Mouse (Mus musculus): ENCODE data around the gene Cntln.

Gene Cntln

GRCm38 (mm10) chr4:84884111-84884538, at the start of gene Cntln:
TSS of gene Cntln (plus strand) at chr4:84884309.
- peak; percentile 94 for DNase-seq

GRCm38 (mm10) chr4:84836979-84837378, 47.1 kb upstream of the Cntln start:
- peak; percentile 70 for DNase-seq

DNA sequence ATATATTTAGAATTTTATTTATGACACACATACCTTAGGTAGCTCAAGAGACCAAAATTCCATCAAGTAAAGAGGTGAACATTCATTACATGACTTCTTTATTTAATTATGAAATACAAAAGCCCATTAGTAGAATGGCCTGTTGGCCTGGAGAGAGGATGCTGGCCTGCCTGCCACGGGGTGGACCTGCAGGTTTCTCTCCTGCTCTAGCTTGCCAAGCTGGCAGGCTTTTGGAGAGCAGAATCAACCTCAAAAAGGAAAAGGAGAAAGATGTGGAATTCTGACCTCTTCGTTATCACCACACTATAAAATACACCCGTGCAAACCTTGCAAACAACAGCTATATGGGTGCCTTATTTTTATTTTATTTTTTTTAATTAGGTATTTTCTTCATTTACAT, 45.6 kb upstream of the Cntln start:
- no peak for DNase-seq

GRCm38 (mm10) chr4:84839466-84839865, 44.6 kb upstream of the Cntln start:
- DNase-seq: no peak

DNA sequence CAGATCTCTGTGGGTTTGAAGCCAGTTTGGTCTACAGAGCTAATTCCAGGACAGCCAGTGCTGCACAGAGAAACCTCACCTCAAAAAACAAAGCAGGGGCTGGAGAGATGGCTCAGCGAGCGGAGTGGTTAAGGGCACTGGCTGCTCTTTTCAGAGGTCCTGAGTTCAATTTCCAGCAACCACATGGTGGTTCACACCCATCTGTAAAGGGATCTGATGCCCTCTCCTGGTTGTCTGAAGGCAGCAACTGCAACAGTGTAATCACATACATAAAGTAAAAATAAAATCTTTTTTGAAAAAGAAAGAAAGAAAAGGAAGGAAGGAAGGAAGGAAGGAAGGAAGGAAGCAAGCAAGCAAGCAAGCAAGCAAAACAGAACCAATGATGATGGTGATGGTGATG, 26.5 kb upstream of the Cntln start:
- DNase-seq: no peak

GRCm38 (mm10) chr4:84876347-84876746, 7.8 kb upstream of the Cntln start:
- peak; percentile 55 for DNase-seq

GRCm38 (mm10) chr4:84883646-84884045, 463 bp upstream of the Cntln start:
- DNase-seq: no peak

- peak; percentile 74 for DNase-seq
These were observed 596 bp downstream of the Cntln start for GRCm38 (mm10) chr4:84884539-84885270.

DNA sequence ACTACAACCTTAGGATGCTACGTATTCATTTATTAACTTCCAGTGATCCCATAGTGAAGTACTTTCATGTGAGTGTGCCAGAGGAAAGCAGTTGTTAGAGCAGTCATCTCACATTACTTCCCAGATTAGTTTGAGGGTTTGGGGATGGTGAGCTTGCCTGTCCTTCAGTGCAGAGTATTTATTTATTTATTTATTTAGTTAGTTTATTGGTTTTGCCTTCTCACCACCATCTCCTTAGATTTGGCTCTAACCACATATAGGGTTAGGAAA, 1.1 kb downstream of the Cntln start:
- DNase-seq: no peak

DNA sequence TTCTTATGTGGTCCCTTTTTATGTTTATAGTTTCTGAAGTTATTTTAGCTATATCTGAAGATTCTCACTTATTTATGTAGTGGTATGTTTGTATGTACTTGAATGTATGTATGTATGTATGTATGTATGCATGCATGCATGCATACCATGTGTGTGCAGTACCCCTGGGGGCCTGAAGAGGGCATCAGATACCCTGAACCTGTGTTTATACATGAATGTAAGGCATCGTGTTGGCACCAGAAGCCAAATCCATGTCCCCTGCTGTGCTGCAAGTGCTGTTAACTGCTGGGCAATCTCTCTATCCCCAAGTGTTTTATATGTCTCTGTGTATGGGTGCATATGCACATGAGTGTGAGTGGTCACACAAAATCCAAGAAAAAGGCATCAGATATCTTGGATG, 34.3 kb downstream of the Cntln start:
- no peak for DNase-seq

DNA sequence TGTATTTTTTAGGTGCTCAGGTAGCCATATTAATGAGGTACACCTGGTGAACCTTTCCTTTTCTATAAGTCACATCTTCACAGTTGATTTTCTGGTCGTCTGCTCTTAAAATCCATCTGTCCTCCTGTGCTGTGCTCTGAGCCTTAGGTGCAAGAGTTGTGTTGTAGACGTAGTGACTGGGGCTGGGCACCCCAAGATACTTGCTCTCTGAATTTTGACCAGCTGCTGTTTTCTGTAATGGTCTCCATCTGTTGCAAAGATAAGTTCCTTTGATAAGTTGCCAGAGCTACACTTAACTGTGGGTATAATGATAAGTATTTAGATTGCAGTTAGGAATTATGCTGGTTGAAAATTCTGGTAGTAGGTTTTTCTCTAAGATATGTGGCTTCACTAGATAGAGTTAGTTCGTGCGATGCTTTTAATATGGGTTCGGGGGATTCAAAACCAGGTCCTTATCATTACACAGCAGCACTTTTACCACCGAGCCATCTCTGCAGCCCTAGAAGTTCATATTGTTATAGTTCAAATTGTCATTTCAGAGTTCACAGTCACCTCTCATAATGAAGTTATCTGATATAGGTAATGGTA, 50.3 kb downstream of the Cntln start:
- DNase-seq: no peak

GRCm38 (mm10) chr4:84942059-84942458, 58.0 kb downstream of the Cntln start:
- DNase-seq: peak; percentile 29

DNA sequence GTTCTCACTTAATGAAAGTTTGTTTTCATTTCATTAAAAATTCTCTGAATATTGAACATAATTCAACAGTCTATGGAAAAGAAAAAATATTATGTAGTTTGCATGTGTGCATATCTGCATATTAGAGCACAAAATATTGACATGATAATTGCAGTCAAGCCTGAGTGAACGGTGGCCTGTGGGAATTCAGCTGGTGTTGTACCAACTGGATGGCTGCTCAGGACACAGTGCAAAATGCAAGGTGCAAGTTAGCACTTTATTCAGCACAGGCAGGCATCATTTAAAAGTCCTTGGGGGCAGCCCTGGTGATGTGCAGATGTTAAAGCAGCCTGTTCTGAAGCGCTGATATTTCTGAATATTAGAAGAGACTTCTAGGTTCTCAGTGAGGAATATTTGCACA, 58.5 kb downstream of the Cntln start:
- no peak for DNase-seq

GRCm38 (mm10) chr4:84944100-84944499, 60.0 kb downstream of the Cntln start:
- DNase-seq: no peak

GRCm38 (mm10) chr4:84946450-84946849, 62.3 kb downstream of the Cntln start:
- no peak for DNase-seq

GRCm38 (mm10) chr4:84976875-84977646, 93.0 kb downstream of the Cntln start:
- DNase-seq: no peak

GRCm38 (mm10) chr4:84995520-84996348, 111.6 kb downstream of the Cntln start:
- no peak for DNase-seq

- DNase-seq: no peak
These were observed 121.5 kb downstream of the Cntln start for GRCm38 (mm10) chr4:85005581-85005980.

- DNase-seq: no peak
These were observed 122.7 kb downstream of the Cntln start for GRCm38 (mm10) chr4:85006789-85007188.

- DNase-seq: no peak
These were observed 126.7 kb downstream of the Cntln start for GRCm38 (mm10) chr4:85010846-85011245.

- peak; percentile 7 for DNase-seq
These were observed 161.6 kb downstream of the Cntln start for GRCm38 (mm10) chr4:85045748-85046147.

- no peak for DNase-seq
These were observed 165.9 kb downstream of the Cntln start for GRCm38 (mm10) chr4:85049933-85050553.

DNA sequence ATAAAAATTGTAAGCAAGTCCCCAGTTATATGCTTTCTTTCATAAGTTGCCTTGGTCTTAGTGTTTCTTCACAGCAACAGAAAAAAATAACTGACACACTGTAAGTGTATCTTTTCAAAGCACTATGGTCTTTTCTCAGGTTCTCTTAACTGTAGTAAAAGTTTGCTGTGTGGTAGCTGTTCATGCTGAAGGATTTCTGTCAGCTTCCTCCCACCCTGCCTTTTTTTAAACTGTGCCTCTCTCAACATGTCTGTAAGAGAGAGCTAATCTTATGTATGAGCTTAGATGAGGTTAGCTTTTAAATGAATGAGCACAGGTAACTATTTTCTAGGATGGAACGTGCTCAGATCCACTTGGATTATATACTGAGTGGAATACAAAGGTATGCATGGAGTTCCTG, 170.5 kb downstream of the Cntln start:
- no peak for DNase-seq

All from embryo, embryonic 11 days (tissue).